Mouse (Mus musculus): ENCODE results near the gene Rbfox2.
"Not testable (repeated sequence)": the region's sequence is repeated elsewhere in the genome, so short reads cannot be mapped to it uniquely, and the experiment has no call there.

Gene Rbfox2

DNA sequence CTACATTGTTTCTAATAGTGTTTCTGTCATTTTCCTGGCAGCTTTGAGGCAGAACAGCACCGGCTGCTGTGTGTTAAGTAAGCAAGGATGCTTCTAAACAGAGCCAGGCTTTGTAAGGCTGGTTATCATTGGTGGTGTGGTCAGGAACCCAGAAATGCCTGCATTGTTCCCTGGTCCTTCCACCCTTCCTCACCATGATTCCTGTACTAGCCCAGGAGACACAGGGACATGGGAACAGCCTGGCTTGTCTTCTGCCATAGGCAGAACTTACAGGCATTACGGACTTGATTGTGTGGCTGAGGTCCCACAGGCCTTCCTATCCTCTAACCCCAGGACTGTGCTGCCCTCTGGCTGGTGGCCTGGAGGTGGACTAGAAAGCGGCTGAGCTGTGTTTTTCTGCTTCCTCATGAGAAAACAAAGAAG, 238.4 kb downstream of the Rbfox2 start:
- no peak for DNase-seq (ENCODE audit: low spot score in 2 of 2)

DNA sequence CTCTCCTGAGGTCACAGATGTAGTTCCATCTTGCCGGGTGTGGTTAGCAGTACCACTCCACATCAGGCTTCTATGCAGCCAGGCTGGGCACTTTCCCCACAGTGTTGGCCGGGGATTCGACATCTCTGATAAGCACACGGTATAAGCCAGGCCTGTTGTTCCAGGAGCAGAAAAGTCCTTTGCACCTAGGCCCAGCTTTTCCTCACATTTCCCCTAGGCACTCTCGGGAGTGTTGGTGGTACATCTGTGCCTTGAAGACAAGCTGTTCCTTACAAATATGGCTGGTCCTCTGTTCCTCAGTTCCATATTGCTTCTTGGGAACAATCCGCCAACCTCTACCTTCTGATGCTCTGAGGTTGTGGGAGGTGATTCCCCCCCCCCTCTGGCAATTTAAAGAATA, 240.6 kb downstream of the Rbfox2 start:
- DNase-seq (ENCODE audit: low spot score in 2 of 2), result no peak

DNA sequence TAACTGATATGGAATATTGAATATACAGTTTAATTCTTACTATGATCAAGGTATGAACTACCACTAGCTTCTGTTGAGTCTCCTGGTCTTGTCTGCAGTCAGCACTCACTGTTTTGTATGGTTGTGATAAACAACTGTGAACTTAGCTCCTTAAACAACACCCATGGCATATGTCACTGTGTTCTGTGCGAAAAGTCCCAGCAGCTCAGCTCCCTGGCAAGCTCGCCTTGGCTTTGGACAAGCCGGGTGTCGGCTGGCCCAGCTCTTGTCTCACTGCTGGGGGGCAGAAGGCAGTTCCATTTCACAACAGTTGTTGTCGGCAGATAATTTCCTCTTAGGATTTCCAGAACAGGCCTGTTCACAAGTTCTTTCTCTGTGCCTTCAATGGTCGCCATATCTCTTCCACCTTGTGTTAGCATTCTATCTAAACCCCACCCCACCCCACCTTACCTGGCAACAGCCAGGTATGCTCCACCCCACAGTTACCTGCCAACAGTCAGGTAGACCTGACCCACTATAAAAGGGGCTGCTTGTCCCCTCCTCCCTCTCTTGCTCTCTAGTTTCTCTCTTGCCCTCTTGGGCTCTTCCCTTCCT, 241.4 kb downstream of the Rbfox2 start:
- no peak for DNase-seq (ENCODE audit: low spot score in 2 of 2)

DNA sequence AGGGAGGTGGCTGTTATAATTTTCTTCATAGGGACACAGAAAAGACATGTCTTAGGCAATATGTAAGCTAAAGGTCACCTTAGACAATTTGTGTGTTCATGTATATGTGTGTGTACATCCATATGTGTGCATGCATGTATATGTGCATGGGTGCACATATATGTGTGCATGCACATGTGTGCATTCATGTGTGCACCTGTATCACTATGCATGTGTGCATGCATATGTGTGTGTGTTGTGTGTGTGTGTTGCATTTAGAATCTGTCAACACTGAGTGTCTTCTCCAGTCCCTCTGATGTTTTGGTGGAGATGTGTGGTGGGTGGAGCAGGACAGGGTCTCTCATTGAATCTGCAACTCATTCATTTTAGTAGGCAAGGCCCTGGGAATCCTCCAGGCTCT, 244.1 kb downstream of the Rbfox2 start:
- DNase-seq (ENCODE audit: low spot score in 2 of 2), result no peak

DNA sequence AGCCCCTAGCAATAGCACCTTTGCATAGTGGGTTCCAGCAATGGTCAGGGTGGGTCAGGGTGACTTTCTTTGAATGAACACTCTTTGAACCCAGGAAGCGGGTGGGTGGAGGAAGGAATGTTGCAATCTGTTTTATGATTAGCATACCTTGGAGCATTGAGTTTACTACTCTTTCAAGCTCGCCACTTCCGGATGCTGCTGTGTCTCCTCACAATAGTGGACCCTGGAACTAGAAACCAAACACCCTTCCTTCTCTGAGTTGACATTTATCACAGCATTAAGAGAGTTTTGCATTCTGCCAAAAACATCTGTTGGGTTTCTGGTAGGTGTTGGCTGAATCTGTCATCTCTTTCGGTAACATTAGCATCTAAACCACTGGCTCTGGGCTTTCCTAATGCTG, 247.4 kb downstream of the Rbfox2 start:
- DNase-seq (ENCODE audit: low spot score in 2 of 2), result not testable (repeated sequence)

DNA sequence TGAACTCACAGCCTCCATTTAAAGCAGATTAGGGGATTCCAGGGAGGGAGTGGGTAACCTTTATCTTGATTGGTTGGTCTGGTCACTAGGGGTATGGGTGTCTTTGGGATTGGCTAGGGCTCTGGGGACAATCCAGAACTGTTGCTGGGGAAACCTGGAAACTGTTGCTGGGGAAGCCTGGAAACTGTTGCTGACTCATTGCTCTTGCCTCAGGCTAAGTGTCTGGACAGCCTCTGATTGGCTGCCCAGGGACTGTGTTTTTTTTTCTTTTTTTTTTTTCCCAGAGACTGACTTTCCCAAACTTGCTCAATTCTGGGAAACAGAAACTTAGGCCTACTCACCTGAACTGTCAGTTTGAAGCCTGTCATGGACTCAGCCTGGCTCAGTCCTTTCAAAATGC, 248.2 kb downstream of the Rbfox2 start:
- no peak for DNase-seq (ENCODE audit: low spot score in 2 of 2)

DNA sequence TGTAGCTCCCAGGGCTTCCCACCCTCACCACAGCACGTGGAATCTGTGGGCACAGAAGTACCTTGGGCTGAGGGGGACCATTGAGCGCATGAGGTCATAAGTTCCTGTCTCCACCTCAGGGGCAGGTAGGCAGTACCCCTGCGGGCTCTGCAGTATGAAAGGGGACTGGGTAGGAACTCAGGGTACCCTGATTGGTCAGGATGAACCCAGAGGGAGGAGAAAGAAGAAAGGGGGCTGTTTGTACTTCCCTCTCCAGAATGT, 250.1 kb downstream of the Rbfox2 start:
- DNase-seq (ENCODE audit: low spot score in 2 of 2), result no peak

DNA sequence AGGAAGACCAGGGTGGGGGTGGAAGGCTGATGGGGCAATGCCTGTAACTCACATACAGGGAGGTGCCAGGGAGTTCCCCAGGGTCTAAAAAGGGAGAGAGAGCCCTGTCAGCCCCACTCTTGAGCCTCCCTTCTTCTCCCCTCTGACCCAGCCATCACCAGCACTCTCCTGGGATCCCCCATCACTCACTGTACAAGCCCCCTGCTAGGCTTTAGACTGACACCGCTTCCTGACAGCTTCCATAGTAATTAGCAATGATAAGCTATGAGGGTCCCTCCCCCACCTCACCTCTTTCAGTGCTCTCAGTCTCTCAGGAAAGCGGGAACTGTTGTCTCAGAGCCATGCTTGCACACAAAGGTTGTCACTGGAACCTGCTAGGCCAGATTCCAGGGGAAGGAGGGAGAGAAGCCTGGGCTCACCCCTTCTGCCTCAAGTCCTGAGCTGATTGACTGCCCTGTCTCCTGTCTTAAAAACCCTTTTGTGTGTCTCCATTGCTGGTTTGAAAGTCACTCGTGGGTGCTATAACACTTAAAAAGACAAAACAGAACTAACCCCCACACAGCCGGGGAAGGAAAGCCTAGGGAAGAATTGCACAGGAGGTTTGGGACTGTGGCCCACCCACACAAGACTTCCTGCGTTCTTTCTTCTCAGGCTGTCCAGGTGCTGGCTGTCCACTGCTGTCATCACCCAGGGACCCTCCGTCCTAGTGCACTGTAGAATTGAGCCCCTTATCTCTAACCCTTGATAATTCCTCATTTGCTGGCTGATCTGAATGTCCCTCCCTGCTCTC, 250.6 kb downstream of the Rbfox2 start:
- no peak for DNase-seq (ENCODE audit: low spot score in 2 of 2)

DNA sequence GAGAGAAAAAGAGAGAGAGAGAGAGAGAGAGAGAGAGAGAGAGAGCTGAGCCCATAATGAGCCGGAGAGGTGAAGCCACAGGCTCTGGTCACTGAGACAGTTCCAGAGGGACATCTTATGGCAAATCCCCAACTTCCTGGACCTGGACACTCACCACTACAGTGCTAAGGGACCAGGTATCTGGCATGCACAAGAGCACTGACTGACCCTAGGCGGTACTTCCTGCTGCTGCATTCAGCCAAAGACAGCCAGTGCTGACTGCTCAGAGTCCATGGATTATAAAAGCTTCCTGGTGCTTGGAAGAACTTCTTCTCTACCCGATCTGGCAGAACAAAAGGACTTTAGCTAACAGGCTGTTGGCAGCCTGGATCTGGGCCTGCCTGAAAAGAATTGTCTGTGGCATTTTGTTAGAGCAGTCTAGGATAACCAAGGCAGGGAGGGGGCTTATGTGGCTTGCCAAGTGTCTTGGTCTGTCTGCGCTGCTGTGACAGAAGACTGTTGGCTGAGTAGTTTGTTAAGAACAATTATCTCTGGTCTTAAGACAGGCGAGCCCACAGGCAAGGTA, 252.1 kb downstream of the Rbfox2 start:
- DNase-seq (ENCODE audit: low spot score in 2 of 2), result no peak

DNA sequence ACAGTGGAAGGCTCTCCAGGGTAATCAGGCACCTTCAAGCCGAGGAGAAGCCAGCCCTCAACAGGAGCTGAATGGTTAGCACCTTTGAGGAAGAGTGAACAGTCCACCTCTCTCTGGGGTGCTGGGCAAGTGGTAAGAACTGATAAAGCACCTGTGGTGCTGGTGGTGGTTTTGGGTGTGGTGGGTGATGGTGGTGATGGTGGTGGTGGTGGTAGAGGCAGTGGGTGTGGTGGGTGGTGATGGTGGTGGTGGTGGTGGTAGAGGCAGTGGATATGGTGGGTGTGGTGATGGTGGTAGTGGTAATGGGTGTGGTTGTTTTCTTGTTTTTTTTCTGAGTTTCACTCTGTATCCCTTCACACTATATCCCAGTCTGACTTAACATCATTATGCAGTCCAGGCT, 253.8 kb downstream of the Rbfox2 start:
- DNase-seq (ENCODE audit: low spot score in 2 of 2), result no peak

DNA sequence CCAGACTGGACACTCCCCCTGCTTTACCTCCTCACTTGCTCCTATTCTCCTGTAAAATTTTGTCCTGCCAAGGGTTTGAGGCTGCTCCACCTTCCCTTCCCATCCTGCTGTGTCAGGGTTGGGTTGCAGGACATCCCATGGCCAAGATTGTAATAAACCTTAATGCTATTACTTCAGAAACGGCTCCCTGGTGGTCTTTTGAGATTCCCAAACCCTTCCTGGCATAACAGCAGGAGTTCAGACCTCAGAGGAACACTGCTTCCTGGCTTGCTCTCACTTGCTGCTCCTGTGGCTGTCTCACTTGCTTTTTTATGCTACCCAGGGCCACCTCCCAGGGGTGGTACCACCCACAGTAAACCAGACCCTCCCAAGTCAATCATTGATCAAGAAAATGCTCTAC, 254.6 kb downstream of the Rbfox2 start:
- DNase-seq (ENCODE audit: low spot score in 2 of 2), result no peak

DNA sequence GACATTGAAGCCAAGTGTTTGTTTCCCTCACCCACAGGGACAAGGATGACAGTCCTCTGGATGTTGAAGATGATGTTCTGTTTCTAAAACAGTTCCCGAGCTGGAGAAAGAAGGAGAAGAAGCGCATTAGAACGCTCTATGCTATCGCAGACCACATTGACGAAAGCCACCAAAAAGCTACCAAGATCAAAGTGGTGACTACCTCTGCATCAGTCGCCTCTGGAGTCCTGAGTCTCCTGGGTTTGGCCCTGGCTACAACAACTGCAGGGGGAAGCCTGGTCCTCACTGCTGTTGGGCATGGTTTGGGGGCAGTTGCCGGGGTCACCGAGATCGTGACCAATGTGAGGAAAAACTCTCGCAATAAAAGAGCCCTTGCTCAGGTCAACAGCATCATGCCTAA, 256.2 kb downstream of the Rbfox2 start, which contains the start of gene Mb:
Gene Mb (minus strand): TSS at position 101 of the 400 bp plus-strand sequence.
- DNase-seq (ENCODE audit: low spot score in 2 of 2), result no peak

DNA sequence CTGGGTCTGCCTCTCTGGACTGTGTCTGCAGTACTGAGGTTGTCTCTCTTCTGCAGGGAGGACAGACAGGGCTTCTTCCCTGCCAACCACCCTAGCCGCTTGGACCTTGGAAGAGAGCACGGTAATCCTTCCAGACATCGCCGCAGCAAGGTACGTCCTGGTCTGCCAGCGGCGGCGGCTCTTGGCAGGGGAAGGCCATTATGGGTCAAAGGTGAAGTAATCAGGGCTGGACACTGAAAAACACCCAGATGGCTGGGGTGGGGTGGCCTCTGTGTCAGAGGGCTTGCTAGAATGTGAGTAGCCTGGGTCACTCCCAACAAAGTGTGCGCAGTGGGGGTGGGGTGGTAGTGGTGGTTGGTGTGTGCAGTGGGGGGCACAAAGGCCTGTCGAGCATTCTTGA, 261.2 kb downstream of the Rbfox2 start:
- no peak for DNase-seq (ENCODE audit: low spot score in 2 of 2)

DNA sequence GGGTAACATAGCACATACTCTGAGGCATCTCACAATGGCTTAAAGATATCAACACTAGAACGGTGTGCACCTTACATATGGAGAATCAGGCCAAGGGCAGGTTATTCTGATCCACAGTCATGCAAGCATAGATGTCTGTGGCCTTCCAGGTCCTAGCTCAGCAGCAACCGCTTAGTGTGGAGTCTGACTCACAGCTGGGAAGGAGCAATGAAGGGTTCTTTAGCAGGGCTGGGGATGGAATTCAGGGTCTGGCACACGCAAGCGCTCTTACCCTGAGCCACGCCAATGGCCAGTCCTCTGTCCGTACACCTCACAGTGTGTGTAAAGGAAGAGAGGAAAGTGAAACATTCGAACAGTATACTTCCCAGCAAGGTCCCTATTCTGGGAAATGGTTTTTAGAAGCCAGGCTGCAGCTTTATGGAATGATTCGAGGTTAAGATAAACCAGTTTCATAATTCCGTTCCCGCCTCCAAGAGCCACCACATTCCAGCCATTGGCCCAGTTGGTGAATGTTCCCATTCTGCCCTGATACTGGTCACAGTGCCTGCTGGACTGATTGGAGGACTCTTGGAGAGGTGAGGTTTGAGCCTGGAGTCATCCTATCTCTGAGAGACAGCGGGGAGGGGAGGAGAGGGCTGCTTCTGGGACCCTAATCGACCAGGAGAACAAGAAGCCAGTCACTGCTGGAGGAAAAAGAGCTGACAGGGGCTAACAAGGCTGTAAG, 262.0 kb downstream of the Rbfox2 start, which contains the start of gene Apol6:
Gene Apol6 (plus strand): TSS at position 133 of the 724 bp plus-strand sequence.
- DNase-seq (ENCODE audit: low spot score in 2 of 2), result no peak

DNA sequence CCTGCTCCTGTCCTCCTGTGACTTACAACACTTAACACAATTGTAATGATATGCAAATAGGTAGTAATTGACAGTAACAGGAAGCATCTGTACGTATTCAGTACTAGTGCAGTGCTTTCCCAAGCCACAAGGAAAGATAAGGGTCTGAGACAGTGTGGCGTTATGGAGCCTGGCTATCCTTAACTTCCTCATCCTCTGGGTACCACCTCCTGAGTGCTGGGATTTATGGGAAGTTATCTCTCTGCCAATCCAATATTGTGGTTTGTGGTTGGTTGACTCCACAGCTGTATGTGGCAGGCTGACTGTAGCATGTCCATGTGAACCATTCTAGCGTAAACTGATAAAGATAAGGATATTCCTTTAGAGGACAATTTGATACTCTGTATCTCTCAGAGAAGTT, 266.0 kb downstream of the Rbfox2 start:
- DNase-seq (ENCODE audit: low spot score in 2 of 2), result no peak

DNA sequence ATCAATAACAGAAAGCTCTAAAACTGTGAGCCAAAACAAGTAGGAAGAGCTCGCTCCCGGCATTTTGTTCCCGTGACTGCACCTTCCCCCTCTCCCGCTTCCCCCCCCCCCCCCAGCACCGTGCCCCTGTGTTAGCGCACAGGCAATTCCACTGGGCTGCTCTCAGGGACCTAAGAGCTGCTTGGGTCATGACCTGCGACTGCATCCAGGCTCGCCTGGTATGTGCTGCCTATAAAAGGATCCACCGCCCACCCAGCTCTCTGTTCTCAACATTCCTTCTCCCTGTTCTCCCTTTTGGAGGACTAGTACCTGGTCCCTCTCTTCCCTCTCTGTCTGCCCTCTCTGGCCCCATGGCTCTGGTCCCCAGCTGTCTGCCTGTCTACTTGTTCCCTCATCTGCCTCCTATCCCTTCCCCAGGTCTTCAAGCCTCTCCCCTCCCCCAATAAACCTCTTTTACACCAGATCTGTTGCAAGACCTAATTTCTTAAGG, 267.5 kb downstream of the Rbfox2 start:
- DNase-seq (ENCODE audit: low spot score in 2 of 2), result no peak

DNA sequence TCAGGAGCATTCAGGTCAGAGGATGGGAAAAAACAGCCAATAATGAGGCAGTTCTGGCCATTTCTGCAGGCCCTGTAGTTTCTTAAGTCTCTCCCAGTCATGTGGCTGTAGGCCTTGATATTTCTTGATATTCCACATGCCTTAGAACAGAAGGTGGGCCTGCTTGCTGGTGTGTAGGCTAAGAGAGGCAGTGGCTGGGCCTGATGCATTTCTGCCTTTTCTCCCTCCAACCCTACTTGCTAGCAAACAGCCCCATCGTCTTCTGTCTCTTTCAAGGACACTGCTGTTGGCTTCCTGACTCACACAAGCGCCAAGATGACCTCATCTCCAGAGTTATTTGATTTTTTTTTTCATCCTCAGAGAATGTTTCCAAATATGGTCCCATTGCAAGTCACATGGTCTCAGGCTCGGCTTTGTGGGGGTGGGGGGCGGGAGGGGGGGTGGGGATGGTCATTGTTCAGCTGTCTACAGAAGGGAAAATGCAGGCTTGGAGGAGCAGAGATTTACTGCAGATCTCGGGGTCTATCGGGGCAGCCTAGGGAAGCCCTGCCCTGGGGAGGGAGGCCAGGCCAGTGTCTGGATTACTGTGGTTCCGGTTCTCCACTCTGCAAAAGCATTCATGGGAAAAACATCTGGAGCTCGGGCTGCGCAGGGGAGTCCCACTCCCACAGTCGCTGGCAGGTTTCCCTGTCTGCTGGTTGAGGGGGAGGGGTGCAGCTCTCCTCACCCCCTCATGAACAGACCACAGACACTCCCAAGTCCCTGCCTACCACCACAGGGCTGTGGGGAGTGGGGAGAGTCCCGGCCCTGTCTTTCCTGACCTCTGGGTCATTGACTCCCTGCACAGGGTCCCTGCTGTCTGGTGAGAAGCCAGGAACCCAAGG, 269.3 kb downstream of the Rbfox2 start:
- no peak for DNase-seq (ENCODE audit: low spot score in 2 of 2)

DNA sequence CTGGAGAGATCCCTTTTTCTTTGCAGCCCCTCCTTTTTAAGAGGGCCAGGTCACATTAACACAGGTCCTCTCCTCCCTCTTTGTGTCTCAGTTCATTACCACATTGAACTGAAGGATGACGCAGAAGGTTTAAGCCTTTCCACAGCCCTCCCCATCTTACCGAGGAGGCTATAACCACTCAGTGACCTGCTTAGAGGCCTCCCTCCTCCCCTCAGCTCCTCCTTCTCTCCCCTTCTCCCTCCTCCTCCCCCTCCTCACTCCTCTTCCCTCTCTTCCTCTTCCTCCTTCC, 269.9 kb downstream of the Rbfox2 start:
- DNase-seq (ENCODE audit: low spot score in 2 of 2), result no peak

DNA sequence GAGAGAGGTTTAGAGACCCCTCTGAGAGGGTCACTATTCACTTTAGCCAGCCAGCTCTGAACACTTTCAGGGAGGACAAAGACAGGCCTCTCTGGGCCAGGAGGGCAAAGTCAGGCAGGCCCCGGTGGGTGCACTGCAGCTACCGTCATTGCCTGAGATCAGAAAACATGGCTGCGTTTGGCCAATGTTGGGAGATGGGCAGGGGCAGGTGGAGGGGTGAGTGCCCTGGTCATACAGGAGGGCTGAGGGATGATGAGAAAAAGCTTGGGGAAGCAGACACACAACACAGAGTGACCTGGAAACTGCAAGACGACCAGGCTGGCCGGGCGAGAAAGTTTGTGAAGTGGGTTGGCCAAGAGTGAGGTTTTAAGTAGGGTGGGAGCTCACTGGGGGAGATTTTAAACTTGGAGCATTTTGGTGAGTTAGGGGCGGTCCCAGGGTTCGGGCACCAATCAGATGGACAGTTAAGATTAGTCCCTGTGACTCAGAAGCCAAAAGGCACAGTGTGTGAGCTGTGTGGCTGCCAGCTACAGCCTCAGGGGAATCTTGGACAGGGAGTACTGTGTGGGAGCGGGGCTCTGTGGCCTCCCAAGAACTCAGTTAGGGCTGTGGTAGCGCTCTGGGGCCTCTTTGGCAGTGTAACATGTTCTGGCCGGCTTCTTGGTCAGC, 270.4 kb downstream of the Rbfox2 start:
- no peak for DNase-seq (ENCODE audit: low spot score in 2 of 2)

DNA sequence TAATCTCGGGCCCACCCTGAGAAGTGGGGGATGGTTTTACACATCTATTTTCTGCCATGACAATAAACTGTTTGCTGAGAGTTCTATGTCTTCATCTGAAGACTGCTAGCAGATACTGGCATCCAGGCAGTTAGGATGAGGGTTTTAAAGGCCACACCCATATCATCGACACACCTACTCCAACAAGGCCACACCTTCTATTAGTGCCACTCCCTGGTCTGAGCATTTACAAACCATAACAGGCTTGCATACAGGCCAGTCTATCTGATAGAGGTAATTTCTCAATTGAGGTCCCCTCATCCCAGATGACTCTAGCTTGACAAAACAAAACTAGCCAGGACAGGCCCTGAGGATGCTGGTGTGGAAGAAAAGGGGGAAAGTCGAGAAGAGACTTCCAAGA, 271.2 kb downstream of the Rbfox2 start:
- DNase-seq (ENCODE audit: low spot score in 2 of 2), result no peak

DNA sequence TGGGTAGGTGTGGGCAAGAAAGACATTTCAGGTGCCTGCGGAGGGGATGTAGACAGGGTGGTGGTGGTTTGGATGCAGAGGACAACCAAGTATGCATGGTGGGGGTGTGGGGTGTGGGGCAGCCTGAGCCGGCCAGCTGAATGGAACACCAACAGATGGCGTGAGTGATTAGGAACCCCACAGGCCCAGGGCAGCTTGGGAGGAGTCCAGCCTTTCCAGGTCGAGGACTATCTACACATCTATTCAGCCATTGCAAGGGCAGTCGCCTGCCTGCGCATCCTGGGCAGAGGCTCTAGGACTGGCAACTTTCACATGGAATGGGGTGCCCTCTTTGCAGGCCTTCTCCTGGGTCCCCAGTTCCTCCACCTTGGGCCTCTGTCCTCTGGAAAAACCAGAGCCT, 272.3 kb downstream of the Rbfox2 start:
- DNase-seq (ENCODE audit: low spot score in 2 of 2), result no peak
